Mouse (Mus musculus): Measurements from ENCODE around the gene Gcnt2. TPM values are rescaled to one million over a fixed set of nuclear protein-coding genes. Genes with fewer than 3 reads are reported as not detected.
"Not testable (repeated sequence)": the region's sequence is repeated elsewhere in the genome, so short reads cannot be mapped to it uniquely, and the experiment has no call there.

Gene Gcnt2
- total RNA-seq, 2 experiments from 2014 or later: 12.7 to 14.5 TPM

DNA sequence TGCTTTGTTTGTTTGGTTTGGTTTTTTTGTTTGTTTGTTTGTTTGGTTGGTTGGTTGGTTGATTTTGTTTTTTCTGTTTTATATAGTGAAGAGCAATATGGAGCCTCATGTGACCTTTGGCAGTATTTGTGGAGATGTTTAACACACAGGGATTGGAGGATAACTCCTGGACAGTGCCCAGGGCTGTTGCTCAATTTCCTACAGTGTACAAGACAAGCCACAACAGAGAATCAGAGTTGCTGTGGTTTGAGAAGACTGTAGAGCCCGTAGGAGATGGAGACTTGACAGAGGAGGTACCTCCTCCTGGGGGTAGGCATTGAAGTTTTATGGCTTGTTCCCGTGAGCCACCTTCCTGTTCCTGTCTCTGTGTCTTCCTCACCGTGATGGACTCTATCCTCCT lies 87.0 kb downstream of the Gcnt2 start:
- no peak for DNase-seq

DNA sequence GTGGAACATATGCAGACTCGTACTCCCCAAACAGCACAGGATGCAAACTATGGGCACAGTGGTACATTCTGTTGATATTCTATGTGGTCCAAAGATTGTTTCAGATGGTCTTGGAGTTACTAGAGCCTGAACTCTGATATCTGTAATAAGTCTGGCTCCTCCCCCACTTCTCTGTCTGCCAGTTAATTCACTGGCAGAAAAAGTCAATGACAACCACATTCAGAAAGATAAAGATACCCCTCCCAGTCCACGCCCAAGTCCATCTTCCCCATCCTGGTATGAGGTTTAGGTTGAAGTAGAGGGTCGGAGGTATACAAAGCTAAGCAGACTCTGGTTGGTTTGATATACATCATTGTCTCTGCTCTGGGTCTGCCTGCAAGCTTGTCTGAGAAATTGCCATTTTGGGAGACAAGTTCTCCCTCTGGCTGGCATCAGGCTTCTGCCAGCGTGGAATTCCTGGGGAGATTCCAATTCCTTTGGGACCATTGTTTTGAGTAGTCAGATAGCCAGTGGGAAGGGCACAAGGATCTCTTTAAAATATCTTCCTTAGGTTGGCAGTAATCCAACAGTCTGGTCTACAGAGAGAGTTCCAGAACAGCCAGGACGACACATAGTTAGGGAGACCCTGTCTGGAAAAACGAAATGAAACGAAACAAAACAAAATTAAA lies 88.1 kb downstream of the Gcnt2 start:
- DNase-seq: peak; percentile 27

DNA sequence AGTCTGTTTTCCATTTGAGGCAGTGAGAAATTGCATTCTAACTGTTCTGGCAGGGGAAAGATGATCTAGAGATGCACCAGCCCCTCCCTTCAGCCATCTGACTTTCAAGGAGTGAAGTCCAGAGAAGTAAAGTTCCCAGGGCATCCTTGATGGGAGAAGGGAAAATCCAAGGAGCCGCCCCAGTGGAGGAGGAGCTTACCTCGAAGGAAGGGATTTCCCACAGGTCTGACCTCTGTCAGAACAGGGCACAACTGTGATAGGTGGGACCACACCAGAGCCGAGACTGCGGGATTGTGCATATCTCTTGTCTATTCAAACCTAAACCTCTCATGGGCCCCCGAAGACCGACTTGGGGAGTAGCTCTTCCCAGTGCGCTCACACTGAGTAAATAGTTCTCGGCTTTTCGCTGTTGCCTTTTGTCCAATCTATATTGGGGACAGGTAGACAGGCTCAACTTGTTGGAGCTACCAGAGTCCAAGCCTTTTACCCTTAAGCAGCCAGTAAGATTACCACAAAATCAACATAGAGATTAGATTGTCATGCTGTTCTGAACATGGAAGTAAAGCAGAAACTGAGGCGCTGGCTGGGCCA lies 91.9 kb downstream of the Gcnt2 start:
- no peak for DNase-seq

DNA sequence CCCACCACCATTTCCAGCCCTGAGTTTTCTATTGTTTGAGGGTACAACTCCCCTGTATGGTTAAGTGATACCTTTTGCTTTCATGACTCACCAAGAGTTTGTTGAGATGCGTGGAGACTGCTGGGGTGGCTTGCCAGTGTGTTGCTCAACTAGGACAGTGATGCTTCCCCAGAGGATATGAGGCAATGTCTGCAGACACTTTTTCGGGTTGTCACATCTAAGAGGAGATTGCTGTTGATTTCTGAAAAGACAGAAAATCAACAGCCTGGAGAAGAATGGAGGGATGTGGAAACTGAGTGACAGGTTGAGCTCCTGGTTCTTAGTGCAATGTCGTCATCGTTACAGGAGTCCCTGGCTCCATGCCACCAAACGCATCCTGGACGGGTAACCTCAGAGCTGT lies 93.7 kb downstream of the Gcnt2 start:
- peak; percentile 24 for DNase-seq

GRCm38 (mm10) chr13:40955773-40956172 lies 96.2 kb downstream of the Gcnt2 start:
- peak; percentile 49 for DNase-seq

DNA sequence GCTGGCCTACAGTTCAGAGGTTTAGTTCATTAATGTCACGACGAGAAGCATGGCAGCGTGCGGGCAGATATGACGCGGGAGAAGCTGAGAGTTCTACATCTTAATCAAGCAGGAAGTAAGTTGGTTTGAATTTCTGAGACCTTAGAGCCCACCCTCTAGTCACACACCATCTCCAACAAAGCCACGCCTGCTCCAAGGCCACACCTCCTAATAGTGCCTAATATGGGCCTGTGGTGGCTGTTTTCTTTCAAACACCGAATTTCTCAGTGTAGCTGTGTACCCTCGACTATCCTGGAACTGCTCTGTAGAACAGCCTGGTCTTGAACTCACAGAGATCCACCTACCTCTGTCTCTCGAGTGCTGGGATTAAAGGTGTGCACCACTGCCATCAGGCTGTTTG lies 108.1 kb downstream of the Gcnt2 start:
- DNase-seq: no peak

DNA sequence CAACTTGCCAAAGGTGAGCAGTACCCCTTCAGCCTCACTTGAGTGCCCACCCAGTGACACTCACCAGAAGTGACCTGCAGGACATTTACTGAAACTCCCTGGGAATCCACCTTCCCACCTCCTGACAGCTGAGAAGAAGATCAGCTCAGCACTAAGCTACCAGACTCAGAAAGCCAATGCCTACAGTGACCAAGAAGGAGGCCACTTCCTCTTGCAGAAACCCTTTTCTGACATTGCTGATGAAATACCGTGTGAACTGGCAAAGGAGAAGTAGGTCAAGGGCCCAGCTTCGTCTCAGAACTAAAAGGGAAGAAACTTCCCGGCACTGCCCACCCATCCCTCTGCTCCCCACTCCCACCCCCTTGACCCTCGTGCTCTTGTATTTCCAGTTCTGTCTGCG lies 109.0 kb downstream of the Gcnt2 start:
- no peak for DNase-seq

GRCm38 (mm10) chr13:40969761-40970390 lies 110.3 kb downstream of the Gcnt2 start:
- no peak for DNase-seq

- no peak for DNase-seq
Measured at GRCm38 (mm10) chr13:40971261-40971660, 111.7 kb downstream of the Gcnt2 start.

DNA sequence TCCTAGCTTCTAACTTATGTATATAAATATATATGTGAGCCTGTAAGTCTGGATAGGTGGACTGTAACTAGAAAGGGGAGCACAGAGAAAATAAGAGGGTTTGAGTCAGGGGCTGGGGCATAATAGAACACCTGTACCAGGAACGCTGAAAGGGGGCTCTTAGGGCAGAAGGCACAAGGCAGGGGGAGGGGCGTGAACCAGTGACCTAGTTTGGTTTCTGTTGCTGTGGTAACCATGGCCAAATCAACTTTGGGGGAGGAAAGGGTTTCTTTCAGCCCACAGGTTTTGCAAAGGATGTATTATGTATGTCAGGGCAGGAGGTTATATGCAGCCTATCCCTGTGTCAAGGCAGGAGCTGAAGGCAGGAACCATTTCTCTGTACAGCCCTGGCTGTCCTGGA lies 112.3 kb downstream of the Gcnt2 start:
- DNase-seq: no peak

GRCm38 (mm10) chr13:40972976-40973375 lies 113.4 kb downstream of the Gcnt2 start:
- no peak for DNase-seq

- peak; percentile 67 for DNase-seq
Measured at GRCm38 (mm10) chr13:40977609-40978008, 118.1 kb downstream of the Gcnt2 start.

- no peak for DNase-seq
Measured at GRCm38 (mm10) chr13:40978652-40979051, 119.1 kb downstream of the Gcnt2 start.

DNA sequence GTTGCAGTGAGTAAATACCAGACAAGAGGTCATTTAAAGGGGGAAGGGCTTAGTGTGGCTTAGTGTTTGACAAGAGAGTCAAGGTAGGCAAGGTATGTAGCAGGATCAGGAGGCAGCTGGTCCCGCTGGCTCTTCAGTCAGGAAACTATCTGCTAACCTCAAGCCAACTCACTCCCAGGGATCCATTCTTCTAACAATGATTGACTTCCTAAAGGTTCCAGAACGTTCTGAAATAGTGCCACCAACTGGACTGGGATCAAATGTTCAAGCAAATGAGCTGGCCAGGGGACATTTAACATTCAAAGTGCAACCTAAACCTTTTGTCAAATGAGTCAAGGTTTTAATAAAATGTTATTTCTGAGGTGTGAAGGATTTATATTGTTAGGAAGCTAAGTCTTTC lies 119.8 kb downstream of the Gcnt2 start:
- DNase-seq: peak; percentile 35

- DNase-seq: no peak
Measured at GRCm38 (mm10) chr13:40982759-40983158, 123.2 kb downstream of the Gcnt2 start.

GRCm38 (mm10) chr13:40986081-40986480 lies 126.5 kb downstream of the Gcnt2 start:
- DNase-seq: no peak

DNA sequence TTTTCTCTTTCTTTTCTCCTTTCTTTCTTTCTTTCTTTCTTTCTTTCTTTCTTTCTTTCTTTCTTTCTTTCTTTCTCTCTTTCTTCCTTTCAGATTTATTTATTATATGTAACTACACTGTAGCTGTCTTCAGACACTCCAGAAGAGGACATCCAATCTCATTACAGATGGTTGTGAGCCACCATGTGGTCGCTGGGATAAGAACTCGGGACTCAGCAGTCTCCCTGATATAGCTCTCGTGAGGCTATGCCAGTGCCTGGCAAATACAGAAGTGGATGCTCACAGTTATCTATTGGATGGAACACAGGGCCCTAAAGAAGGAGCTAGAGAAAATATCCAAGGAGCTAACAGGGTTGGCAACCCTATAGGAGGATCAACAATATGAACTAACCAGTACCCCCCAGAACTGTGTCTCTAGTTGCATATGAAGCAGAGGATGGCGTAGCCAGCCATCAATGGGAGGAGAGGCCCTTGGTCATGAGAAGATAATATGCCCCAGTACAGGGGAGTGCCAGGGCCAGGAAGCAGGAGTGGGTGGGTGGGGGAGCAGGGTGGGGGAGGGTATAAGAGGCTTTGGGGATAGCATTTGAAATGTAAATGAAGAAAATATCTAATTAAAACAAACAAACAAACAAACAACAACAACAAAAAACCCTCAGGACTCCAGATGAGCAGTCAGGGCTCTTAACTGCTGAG lies 128.2 kb downstream of the Gcnt2 start:
- DNase-seq: not testable (repeated sequence)

- no peak for DNase-seq
Measured at GRCm38 (mm10) chr13:40988418-40988817, 128.9 kb downstream of the Gcnt2 start.

DNA sequence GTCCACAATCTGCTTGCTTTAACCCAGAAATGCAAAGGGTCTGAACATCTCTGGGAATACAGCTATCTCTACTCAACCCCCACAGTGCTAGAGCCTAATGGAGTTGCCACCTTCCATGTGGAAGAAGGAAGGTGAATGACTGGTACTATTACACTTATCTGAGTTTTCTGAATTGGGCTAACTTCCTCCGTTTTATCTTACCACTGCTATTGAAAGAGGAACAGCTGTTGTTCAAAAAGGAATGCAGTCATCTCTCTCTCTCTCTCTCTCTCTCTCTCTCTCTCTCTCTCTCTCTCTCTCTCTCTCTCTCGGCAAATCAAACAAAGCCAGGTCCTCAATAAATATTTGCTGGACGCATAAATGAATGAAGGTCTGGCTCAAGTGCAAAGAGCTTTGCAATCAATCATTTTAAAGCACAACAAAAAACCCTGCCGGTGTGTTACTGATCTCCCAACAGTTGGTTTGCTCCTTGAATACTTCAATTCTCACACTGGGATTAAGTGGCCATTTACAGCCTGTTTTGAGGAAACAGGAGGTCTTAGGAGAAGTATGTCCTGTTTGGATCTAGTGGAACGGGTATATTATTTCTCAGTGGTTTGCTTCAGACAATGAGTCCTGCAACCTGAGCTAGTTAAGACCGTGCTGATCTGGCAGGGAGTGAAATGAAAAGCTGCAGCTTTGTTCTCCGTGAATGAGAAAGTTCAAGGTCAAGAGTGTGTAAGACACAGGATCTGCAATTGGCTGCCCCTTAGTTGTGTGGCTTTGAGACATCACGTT lies 135.1 kb downstream of the Gcnt2 start:
- no peak for DNase-seq

- DNase-seq: not testable (repeated sequence)
Measured at GRCm38 (mm10) chr13:40998537-40998936, 139.0 kb downstream of the Gcnt2 start.

GRCm38 (mm10) chr13:41000140-41000925 lies 140.8 kb downstream of the Gcnt2 start:
- peak; percentile 61 for DNase-seq
